Mouse (Mus musculus): ENCODE results near the gene Hdgfl3.

Gene Hdgfl3

DNA sequence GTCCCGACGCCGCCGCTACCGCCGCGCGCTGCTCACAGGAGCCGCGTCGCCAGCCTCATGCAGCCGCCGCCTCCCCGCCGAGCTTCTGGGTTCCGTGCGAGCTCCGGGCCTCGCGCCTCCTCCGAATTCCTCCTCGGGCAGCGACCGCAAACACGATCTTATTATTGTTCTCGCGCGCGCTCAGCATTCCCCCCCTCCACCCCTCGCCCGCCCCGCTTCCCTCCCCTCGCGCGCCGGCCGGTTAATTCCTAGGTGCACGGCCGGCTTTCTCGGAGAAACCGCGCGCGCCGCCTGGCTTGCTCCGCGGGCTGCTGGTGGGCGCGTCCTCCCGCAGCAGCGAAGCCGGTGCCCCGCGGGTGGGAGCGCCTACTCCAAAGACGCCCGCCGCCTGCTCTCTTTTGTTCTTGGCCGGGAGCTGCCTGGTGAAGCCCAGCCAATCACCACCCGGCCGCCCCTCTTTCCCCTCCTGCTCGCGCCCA lies at the start of gene Hdgfl3:
TSS of gene Hdgfl3 (minus strand) at position 207 of the 479 bp plus-strand sequence.
- peak; percentile 82 for DNase-seq

DNA sequence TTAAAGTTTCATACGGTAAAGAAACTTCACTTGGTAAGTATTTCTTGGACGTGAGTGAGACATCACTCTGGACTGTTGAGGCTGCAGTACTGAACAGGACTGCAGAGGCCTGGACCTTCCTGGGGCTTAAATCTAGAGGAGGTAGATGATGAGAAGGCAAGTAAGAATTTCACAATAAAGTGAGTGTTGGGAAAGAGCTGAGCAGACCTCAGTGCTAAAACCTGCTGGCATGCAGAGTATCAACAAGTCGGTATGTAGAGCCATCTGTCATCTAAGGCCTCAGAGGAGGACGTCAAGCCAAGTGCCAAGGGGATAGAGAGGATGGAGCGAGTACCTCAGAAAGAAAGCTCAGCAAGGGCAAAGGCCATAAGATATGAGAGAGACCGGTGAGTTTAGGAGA lies 49.4 kb upstream of the Hdgfl3 start:
- DNase-seq, result no peak

- DNase-seq, result no peak
These were observed 44.0 kb upstream of the Hdgfl3 start for GRCm38 (mm10) chr7:81978304-81978703.

DNA sequence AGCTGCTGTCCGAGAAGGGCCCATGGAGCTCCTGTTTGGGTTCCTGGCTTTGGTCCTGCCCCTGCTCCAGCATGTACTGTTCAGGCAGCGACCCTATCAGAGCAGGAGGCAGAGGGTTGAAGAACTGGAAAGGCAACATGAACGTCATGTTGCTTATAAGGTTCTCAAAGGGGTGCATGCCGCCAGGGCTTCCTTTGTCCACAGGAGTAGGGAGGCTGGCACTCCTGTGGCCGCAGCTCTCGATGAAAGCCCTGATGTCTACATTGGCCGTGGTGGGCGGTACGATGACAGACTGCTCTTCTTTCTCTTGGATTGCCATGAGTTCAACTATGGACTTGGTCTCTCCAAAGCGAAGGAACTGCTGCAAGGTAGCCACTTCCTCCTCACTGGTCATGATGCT lies 40.3 kb upstream of the Hdgfl3 start:
- DNase-seq, result no peak

DNA sequence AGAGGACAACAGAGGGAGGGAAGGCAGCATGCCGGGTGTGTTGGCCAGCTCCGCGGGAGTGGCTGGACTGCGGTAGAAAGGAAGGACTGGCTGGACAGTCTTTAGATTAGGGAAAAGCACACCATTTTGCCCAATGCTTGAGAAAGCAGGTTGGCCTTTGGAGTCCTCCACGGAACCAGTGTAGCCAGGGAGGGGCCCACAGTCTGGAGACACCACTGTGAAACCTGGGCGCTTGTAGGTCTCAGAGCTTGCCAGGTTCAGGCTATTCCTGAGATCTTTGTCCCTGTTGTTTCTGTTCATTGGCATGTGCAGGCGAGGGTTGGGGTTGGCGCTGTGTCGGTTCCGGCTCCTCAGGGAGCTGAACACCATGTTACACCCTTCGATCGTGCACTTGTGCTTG lies 39.7 kb upstream of the Hdgfl3 start:
- no peak for DNase-seq

DNA sequence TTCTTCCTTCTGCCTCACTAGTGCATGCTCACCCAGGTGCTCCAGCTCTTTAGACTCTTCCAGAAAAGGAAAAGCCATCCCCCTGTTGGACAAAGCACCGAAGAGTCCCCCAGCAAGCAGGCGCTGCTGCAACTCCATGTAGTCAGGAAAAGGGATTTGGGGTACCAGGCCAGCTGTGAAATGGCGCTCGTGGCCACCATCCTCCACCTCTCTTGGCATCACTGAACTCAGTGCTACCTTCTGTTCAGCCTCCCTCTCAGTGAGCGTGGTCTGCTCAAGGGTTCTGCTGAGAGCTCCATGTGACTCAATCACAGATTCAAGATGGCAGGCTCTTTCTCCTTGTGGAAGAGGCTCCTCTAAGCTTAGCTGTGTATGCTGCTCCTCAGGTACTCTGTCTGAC lies 39.1 kb upstream of the Hdgfl3 start:
- no peak for DNase-seq

DNA sequence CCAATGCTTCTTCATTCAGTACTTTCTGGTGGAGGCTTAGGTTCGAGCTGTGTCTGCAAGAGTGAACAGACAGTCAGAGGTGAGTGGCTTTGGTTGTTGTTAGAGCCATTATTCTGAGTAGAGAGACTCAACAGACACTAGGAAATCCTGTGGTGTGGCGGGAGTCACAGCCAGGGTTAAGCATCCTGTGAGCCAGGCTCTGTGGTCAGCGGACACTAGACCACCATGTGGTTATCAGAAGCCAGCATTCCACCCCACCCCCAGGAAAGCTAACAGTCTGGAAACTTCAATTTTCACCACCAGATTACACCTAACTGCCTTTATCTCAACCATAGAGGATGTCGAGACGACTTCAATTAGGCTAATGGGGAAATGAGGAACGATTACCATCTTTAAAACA lies 34.7 kb upstream of the Hdgfl3 start:
- no peak for DNase-seq

- DNase-seq, result no peak
These were observed 34.2 kb upstream of the Hdgfl3 start for GRCm38 (mm10) chr7:81968451-81968850.

DNA sequence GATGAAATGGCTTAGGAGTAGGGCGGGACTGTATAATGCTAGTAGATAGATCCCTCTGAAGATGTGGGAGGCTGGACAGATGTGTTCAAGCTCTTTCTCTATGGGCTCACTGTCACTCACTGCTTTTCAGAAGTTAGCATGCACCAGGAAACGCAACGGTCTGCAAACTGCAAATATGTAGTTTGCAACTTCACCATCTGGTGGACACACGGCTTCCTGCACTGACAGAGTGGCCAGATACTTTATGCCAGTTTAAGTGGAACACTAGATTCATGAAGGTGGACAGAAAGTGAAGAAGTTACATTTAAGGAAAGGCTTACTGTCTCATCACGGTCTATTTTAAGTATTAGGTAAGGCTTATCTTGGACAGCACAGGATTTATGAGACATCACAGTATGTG lies 31.9 kb upstream of the Hdgfl3 start:
- no peak for DNase-seq

DNA sequence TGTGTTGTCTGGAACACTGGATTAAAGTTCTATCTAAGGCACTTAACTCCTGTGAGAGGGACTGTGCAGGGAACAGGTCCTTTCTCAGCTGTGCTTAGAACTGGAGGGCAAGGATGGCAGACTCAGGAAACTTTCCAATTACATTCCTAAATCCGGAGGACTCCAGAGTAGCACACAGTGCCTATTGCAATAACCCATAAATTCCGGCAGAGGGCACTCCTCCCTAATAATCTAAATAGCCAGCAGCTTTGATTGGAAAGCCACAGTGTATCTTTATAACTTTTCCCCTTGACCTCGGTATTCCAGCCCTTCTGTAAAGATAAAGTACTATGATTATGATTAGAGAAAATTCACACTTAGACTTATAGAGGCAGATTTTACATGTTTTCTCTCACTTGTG lies 25.4 kb upstream of the Hdgfl3 start:
- DNase-seq, result peak; percentile 36

GRCm38 (mm10) chr7:81954208-81954846 lies 20.1 kb upstream of the Hdgfl3 start:
- peak; percentile 35 for DNase-seq

DNA sequence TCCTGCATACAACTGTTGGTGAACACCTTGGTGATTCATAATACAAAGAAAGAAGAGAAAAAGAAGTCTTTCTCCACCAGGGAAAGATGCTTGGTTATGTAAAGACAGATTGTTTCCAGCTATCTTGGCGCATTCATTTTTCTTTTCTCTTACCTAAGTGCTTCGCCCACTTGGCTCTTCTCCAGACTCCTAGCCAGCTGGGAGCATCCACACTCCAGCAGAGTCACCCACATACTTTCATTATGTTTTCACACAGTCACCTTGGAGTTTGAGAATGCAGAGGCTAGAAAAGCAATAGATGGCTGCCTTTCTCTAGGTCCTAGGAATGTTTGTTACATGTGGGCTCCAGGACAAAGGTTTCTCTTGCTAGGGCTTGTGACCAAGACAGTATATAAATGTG lies 16.2 kb upstream of the Hdgfl3 start:
- DNase-seq, result no peak

- DNase-seq, result no peak
These were observed 11.1 kb upstream of the Hdgfl3 start for GRCm38 (mm10) chr7:81945398-81945797.

DNA sequence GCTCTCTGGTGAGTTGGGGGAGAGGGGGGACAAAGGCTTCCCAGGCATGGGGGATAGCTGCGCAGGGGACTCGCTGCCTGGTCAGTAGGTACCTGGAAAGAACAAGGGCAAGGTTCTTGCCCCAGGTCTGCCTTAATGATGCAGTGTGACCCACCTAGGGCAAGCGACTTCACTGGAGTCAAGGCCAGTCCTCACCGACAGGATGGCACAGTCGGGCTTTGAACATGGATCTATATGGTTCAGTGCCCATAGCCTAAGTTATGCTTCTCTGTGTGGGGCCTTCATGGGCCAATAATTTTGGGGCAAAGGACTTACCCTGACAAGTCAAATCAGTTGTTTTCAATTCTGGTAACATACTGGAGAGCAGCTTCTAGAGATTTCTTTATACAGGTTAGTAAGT lies 533 bp upstream of the Hdgfl3 start:
- no peak for DNase-seq

DNA sequence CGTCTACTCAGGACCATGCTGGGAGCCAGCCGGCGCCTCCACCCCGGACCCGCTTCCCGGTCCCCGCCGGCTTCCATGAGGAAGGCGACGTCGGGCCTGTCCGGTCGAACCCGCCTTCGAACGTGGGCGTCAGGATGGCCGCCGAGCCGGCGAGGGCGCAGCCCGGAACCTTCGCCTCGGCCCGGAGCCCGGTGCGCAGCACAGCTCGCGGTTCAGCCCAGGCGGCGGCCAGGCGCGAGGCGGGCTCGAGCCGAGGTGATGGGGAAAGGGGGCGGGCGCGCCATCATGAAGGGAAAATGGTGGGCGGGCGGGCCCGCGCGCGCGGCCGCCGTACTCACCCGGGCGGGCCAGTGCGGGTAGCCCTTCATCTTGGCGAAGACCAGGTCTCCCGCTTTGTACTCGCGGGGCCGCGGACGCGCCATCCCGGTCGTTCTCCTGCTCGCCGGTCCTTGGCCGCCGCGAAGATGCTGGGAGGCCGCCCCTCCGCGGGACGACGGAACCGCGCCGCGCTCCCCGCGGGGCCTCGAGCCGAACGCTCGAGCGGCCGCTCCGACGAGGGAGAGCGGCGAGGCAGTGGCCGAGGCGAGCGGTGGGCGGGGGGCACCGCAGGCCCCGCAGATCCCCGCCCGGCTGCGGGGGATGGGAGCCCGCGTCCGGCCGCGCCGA lies 539 bp downstream of the Hdgfl3 start:
- DNase-seq, result peak; percentile 63

DNA sequence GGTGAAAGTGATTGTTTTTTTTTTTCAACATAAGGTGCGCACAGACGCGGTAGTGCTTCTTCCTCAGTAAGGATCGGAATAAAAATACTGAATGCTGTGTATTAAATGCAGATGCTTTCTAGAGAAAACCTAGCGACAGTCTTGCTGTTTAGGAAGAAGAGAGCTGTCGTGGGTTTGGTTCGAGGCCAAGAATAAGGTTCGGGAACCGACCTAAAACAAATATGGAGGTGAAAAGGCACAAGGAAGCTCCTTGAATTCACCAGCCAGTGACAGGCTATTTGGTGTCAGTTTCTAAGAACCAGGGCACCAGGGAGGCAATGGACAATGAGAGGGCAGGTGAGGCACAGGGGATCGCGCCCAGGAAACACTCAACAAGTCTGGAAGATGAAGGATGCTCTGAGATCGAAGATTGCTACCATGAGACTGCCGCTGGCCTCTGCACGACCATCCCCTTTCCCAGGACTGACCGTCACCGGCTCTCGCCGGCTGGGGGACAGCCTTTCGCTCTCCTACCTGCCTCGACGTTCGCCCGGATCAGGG lies 1.1 kb downstream of the Hdgfl3 start:
- DNase-seq, result no peak

- no peak for DNase-seq
These were observed 1.7 kb downstream of the Hdgfl3 start for GRCm38 (mm10) chr7:81932521-81933045.

DNA sequence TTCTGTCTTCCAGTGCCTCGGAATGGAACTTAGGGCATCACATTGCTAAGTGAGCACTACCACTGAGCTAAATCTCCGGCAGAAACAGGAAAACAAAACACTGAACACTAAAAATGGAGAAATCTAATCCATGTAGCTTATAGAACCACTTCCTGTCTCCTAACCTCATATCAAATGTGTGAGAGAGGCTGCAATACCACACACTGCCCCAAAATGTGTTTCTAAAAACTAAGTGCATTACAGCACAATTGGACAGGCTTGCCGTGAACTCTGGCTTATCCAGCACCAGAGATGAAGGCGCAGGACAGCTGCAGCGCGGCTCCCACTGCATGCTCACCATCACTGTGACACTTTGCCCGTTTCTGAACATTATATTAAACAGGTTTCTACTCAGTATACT lies 5.3 kb downstream of the Hdgfl3 start:
- DNase-seq, result no peak

DNA sequence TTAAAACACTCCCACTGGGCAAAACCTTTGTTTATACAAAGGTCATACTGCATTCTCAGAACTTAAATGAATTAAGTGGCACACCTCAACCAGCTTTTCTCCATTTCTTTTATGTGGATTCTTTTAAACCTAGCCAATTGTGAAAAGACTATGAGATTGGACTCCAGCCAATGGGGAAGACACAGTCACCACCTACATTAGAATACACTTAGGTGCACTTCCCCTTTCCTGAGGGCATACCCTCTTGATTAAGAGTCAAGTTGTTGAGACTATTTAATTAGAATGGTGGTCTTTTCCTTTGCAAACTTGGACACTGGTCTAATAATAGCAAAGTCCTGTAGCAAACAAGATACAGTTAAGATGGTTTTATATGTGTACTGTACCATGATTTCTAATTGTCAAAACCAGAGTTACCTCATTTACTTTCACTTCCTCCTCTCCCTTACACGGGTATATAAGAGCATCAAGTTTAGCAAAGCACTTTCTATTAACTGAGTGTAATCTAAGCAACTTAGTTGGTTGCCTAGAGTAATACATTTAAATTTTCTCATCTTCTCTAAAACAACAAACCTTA lies 12.8 kb downstream of the Hdgfl3 start:
- no peak for DNase-seq

DNA sequence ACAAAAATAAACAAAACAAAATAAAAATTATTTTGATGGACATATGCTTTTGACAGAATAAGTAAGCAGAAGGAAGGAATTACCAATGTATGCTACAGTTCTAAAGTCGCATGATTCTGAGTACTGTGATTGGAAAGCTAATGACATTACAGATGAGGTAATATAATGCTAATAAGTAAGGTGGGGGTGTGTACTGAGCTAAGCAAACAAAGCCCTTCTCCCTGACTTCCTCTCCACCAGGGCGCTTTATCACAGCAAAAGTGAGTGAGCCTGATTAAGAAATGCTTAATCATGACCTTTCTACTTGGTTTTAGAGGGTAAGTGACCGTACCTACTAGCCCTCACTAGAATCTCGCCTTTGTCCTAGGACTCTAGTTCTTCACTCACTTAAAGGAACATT lies 14.0 kb downstream of the Hdgfl3 start:
- DNase-seq, result no peak

DNA sequence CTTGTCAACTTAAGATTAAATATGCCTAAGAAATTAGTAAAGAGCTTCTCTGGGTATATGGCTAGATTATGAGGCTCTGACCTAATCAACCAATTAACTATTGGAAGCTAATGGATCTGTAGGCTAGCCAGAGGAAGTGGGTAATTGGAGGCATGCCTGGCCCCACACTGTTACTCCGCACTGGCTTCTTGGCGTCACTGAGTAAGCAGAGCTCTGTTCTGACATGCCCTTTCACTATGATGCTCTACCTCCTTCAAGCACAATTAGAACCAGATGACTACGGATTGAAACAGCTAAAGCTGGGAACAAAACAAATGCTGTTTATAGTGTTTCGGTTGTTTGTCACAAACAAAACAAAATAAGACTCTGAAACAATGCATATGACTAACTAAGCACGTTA lies 16.0 kb downstream of the Hdgfl3 start:
- DNase-seq, result no peak

DNA sequence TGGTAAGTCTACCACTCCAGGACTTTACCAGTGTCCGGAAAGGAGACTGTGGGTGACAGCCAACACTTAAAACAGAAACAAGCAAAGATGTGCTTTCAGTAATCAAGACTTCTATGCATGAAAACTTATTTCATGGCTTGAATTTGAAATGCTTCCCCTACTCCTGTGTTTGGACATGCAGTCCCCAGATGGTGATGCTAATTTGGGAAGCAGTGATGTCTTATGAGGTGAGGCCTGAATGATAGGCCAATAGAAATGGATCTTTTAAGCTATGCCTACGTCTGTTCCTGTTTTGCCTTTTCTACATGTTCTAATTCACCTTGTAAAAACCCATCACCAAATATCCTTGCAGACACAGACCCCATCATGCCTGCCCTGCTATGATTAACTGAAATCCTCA lies 29.3 kb downstream of the Hdgfl3 start:
- no peak for DNase-seq

GRCm38 (mm10) chr7:81904094-81904493 lies 30.2 kb downstream of the Hdgfl3 start:
- DNase-seq, result no peak

GRCm38 (mm10) chr7:81899361-81899760 lies 34.9 kb downstream of the Hdgfl3 start:
- DNase-seq, result no peak

Data from cerebellum, adult 9-10 months (tissue).